Mouse (Mus musculus): ENCODE results near the gene C5ar2.

GRCm38 (mm10) chr7:16240978-16241303, 3.0 kb downstream of the C5ar2 start:
- TF ChIP-seq CHD2 (IDR thresholded peaks at IDR 0.05; ENCODE audit: low read depth, low read length) (no peak), MAFK (IDR thresholded peaks at IDR 0.05; ENCODE audit: insufficient read depth, low read depth, low read length) (no peak), ZNF384 (IDR thresholded peaks at IDR 0.05; ENCODE audit: low read depth, low read length) (no peak), HCFC1 (IDR thresholded peaks at IDR 0.05; ENCODE audit: borderline replicate concordance, insufficient read depth, low read length) (no peak), ZC3H11A (IDR thresholded peaks at IDR 0.05; ENCODE audit: borderline replicate concordance, low read depth, low read length) (no peak)
